Mouse (Mus musculus) hindbrain, embryonic 13.5 days (tissue): ENCODE measurements around the gene Arhgef38. TPM values are rescaled to one million over a fixed set of nuclear protein-coding genes. Genes with fewer than 3 reads are reported as not detected.

Experiments
- ATAC-seq: fragments of 200-750 bp; cut with Nextera tagmentation; 2 replicates; pipeline ENCODE4 v1.8.0; 2017; ENCODE audit warnings: moderate TSS enrichment; ENCODE audit not compliant: low FRiP score
- H3K27ac ChIP-seq: fragments of 300-500 bp; sonication (generic); 2 replicates; pipeline ENCODE4 v1.5.1; 2015; ENCODE audit warnings: inconsistent platforms, mild to moderate bottlenecking, moderate library complexity
- H3K27me3 ChIP-seq: fragments of 300-500 bp; sonication (generic); 2 replicates; pipeline ENCODE4 v1.6.1; 2015; ENCODE audit warnings: mild to moderate bottlenecking, inconsistent platforms
- H3K36me3 ChIP-seq: fragments of 300-500 bp; sonication (generic); 2 replicates; pipeline ENCODE4 v1.6.1; 2015; ENCODE audit warnings: mild to moderate bottlenecking, inconsistent platforms
- H3K4me1 ChIP-seq: fragments of 300-500 bp; sonication (generic); replicated peaks from 2 replicates; pipeline ENCODE4 v1.6.1; 2015; ENCODE audit warnings: inconsistent platforms
- H3K4me2 ChIP-seq: fragments of 300-500 bp; sonication (generic); 2 replicates; pipeline ENCODE4 v1.6.1; 2015; ENCODE audit warnings: inconsistent platforms, mild to moderate bottlenecking, moderate library complexity
- H3K4me3 ChIP-seq: fragments of 300-500 bp; sonication (generic); 2 replicates; pipeline ENCODE4 v1.5.1; 2015; ENCODE audit warnings: mild to moderate bottlenecking, inconsistent platforms
- H3K9ac ChIP-seq: fragments of 300-500 bp; sonication (generic); 2 replicates; pipeline ENCODE4 v1.6.1; 2015; ENCODE audit warnings: mild to moderate bottlenecking, inconsistent platforms
- H3K9me3 ChIP-seq: fragments of 300-500 bp; sonication (generic); 2 replicates; pipeline ENCODE4 v1.6.1; 2016; ENCODE audit warnings: inconsistent platforms
- WGBS: fragments of 180-500 bp; shearing (Covaris S2); methylation state at CpG from one replicate; pipeline ENCODE4 v1.1.7; 2015; 5-methylcytosine and 5-hydroxymethylcytosine counted together
- polyA plus RNA-seq: library from polyadenylated mRNA; unstranded; fragments of >200 nt; fragmentation: Nextera tagmentation; extraction: Ambion mirVana; gene quantifications from 2 replicates; pipeline ENCODE4 v1.2.1, GENCODE M21; 2015

Gene Arhgef38
- polyA plus RNA-seq, 1 experiment from 2014 or later, result 0.03 TPM

DNA sequence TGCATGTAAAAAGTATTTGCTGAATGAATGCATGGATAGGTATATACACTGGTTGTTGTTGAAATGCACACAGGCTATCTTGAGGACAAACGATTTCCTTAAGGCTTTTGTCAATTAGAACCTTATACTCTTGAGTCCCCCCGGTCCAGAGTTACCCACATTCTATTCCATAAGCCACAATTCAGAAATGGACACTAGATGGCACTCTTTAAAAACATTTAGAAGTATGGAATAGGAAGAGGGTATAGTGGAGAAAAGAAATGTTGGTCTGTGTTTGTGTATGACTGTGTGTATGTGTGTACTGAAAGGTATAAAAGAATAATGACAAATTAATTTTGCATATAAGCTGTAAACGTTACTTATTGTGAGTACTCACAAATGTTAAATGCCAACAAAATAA, 148.9 kb downstream of the Arhgef38 start:
- no peaks in the 10 kb centered on the region for H3K27me3 ChIP-seq
- no peaks in the 10 kb centered on the region for H3K9me3 ChIP-seq
- peak; percentile 78 for ATAC-seq
- no peak overlapping the region for H3K4me2 ChIP-seq
- 69% methylated on average over 3 of the region's 3 CpGs for WGBS
- no peak overlapping the region for H3K4me3 ChIP-seq
- no peak overlapping the region for H3K27ac ChIP-seq
- H3K4me1 ChIP-seq, result peaks cover 12% of the 10 kb centered on the region
- H3K9ac ChIP-seq, result no peak overlapping the region
- peaks cover 29% of the 10 kb centered on the region for H3K36me3 ChIP-seq

DNA sequence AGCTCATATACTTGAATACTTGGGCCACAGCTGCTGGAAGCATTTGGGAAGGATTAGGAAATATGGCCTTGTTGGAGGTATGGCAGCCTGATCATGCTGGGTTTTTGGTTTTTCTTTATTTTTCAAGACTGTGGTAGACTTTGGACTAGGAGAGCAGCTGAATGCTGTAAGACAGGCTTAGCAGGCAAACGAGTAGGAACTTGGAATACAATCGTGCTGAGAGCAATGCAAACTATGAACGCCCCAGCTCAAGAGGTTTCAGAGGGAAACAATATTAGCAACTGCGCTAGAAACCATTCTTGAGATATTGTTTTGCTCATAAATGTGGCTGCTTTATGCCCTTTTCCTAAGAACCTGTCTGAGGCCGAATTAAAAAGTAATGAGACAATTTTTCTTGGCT, 152.0 kb downstream of the Arhgef38 start:
- 95% methylated on average over 5 of the region's 5 CpGs for WGBS
- no peak overlapping the region for H3K9ac ChIP-seq
- no peaks in the 10 kb centered on the region for H3K4me1 ChIP-seq
- H3K36me3 ChIP-seq, result peaks cover 29% of the 10 kb centered on the region
- H3K4me2 ChIP-seq, result no peak overlapping the region
- H3K9me3 ChIP-seq, result no peaks in the 10 kb centered on the region
- H3K4me3 ChIP-seq, result no peak overlapping the region
- no peaks in the 10 kb centered on the region for H3K27me3 ChIP-seq
- no peak for ATAC-seq
- H3K27ac ChIP-seq, result no peak overlapping the region

DNA sequence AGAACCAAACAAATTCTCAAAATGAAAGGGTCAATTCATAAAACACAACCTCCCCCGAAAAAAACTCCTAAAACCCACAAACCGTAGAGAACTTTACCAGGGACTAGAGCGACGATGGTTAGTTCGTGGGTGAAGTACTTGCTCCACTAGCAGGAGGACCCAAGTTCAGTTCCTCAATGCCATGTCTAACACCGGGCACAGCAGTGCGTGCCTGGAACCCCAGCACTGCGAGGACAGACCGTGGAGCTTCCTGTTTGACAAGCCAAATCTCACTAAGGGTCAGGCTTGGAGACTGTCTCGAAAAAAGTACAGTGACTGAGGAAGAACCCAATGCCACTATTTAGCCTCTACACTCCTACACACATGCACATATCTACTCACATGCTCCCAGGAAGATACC, 159.2 kb downstream of the Arhgef38 start:
- Histone ChIP-seq H3K4me1 (no peaks in the 10 kb centered on the region), H3K4me2 (no peak overlapping the region), H3K36me3 (peaks cover 6% of the 10 kb centered on the region), H3K27ac (no peak overlapping the region), H3K4me3 (no peak overlapping the region), H3K9ac (no peak overlapping the region), H3K9me3 (no peaks in the 10 kb centered on the region), H3K27me3 (no peaks in the 10 kb centered on the region)
- ATAC-seq, result no peak
- WGBS, result 95% methylated on average over 10 of the region's 10 CpGs

Other genes starting within 250 kb of the Arhgef38 start
- gene Ints12, start 143.1 kb downstream of the Arhgef38 start, polyA plus RNA-seq, result 21.4 and 23.1 TPM in 2 replicates
- 4.4 and 4.5 TPM in 2 replicates for gene Gstcd, start 142.9 kb downstream of the Arhgef38 start, polyA plus RNA-seq
- gene Ppa2, start 75.2 kb upstream of the Arhgef38 start, polyA plus RNA-seq, result 75.1 and 78.6 TPM in 2 replicates